Mouse (Mus musculus): Measurements from ENCODE around the gene D430041D05Rik. TPM values are rescaled to one million over a fixed set of nuclear protein-coding genes. Genes with fewer than 3 reads are reported as not detected.
"Not testable (repeated sequence)": the region's sequence is repeated elsewhere in the genome, so short reads cannot be mapped to it uniquely, and the experiment has no call there.

D430041D05Rik gene
- polyA plus RNA-seq, 1 experiment from 2014 or later: 0.18 TPM

GRCm38 (mm10) chr2:104123540-104123939, 287.3 kb downstream of the D430041D05Rik start:
- peak overlapping the region; percentile 85 for H3K9ac ChIP-seq (ENCODE audit: low read length)
- no peaks in the 10 kb centered on the region for H3K36me3 ChIP-seq (ENCODE audit: control insufficient read depth, insufficient read depth, low read length)
- no peaks in the 10 kb centered on the region for H3K9me3 ChIP-seq (replicated peaks; ENCODE audit: control insufficient read depth, low read length)
- H3K4me3 ChIP-seq (replicated peaks; ENCODE audit: low read length): peak overlapping the region; percentile 72; the same call in 1 of the 2 replicates
- 39% methylated on average over 3 of the region's 3 CpGs for WGBS
- no peaks in the 10 kb centered on the region for H3K27me3 ChIP-seq (ENCODE audit: control insufficient read depth, insufficient read depth, low read length)
- H3K27ac ChIP-seq (ENCODE audit: low read length): no peak overlapping the region
- ATAC-seq (ENCODE audit: insufficient read depth, low FRiP score): no peak
- H3K4me1 ChIP-seq (ENCODE audit: control insufficient read depth, insufficient read depth, low read length): peaks cover 13% of the 10 kb centered on the region
- peak overlapping the region; percentile 93 for H3K4me2 ChIP-seq (ENCODE audit: low read depth, low read length)

- Histone ChIP-seq H3K4me3 (replicated peaks; ENCODE audit: low read length) (peak within 1 kb of the TSS; percentile 72), H3K9ac (ENCODE audit: low read length) (peak within 1 kb of the TSS; percentile 85), H3K27me3 (ENCODE audit: control insufficient read depth, insufficient read depth, low read length) (no peaks in the 10 kb centered on the region), H3K9me3 (replicated peaks; ENCODE audit: control insufficient read depth, low read length) (no peaks in the 10 kb centered on the region), H3K27ac (ENCODE audit: low read length) (peak within 1 kb of the TSS; percentile 82), H3K36me3 (ENCODE audit: control insufficient read depth, insufficient read depth, low read length) (no peaks in the 10 kb centered on the region), H3K4me1 (ENCODE audit: control insufficient read depth, insufficient read depth, low read length) (peaks cover 13% of the 10 kb centered on the region), H3K4me2 (ENCODE audit: low read depth, low read length) (peak within 1 kb of the TSS; percentile 93)
- 1% methylated on average over 74 of the region's 74 CpGs for WGBS
- peak; percentile 95 for ATAC-seq (ENCODE audit: insufficient read depth, low FRiP score)
Measured at GRCm38 (mm10) chr2:104122505-104123378, 288.1 kb downstream of the D430041D05Rik start, which contains the start of gene A930018P22Rik. Gene A930018P22Rik (plus strand): TSS chr2:104122769.

GRCm38 (mm10) chr2:104121681-104122504, 288.9 kb downstream of the D430041D05Rik start:
- Histone ChIP-seq H3K4me3 (replicated peaks; ENCODE audit: low read length) (peak overlapping the region; percentile 72), H3K27ac (ENCODE audit: low read length) (peak overlapping the region; percentile 82), H3K36me3 (ENCODE audit: control insufficient read depth, insufficient read depth, low read length) (no peaks in the 10 kb centered on the region), H3K9me3 (replicated peaks; ENCODE audit: control insufficient read depth, low read length) (no peaks in the 10 kb centered on the region), H3K4me2 (ENCODE audit: low read depth, low read length) (peak overlapping the region; percentile 93), H3K9ac (ENCODE audit: low read length) (peak overlapping the region; percentile 85; the same call in 1 of the 2 replicates), H3K4me1 (ENCODE audit: control insufficient read depth, insufficient read depth, low read length) (peaks cover 13% of the 10 kb centered on the region), H3K27me3 (ENCODE audit: control insufficient read depth, insufficient read depth, low read length) (no peaks in the 10 kb centered on the region)
- WGBS: 58% methylated on average over 8 of the region's 8 CpGs
- ATAC-seq (ENCODE audit: insufficient read depth, low FRiP score): no peak

- Histone ChIP-seq H3K27me3 (ENCODE audit: control insufficient read depth, insufficient read depth, low read length) (no peaks in the 10 kb centered on the region), H3K27ac (ENCODE audit: low read length) (peak overlapping the region; percentile 25; the same call in 1 of the 2 replicates), H3K9me3 (replicated peaks; ENCODE audit: control insufficient read depth, low read length) (no peaks in the 10 kb centered on the region), H3K4me2 (ENCODE audit: low read depth, low read length) (no peak overlapping the region), H3K9ac (ENCODE audit: low read length) (no peak overlapping the region), H3K36me3 (ENCODE audit: control insufficient read depth, insufficient read depth, low read length) (no peaks in the 10 kb centered on the region), H3K4me3 (replicated peaks; ENCODE audit: low read length) (no peak overlapping the region), H3K4me1 (ENCODE audit: control insufficient read depth, insufficient read depth, low read length) (peaks cover 13% of the 10 kb centered on the region)
- no peak for ATAC-seq (ENCODE audit: insufficient read depth, low FRiP score)
- 45% methylated on average over 6 of the region's 6 CpGs for WGBS
Measured at GRCm38 (mm10) chr2:104120312-104120711, 290.5 kb downstream of the D430041D05Rik start.

- no peaks in the 10 kb centered on the region for H3K36me3 ChIP-seq (ENCODE audit: control insufficient read depth, insufficient read depth, low read length)
- H3K4me1 ChIP-seq (ENCODE audit: control insufficient read depth, insufficient read depth, low read length): peaks cover 13% of the 10 kb centered on the region
- no peaks in the 10 kb centered on the region for H3K27me3 ChIP-seq (ENCODE audit: control insufficient read depth, insufficient read depth, low read length)
- H3K9ac ChIP-seq (ENCODE audit: low read length): no peak overlapping the region
- no peak for ATAC-seq (ENCODE audit: insufficient read depth, low FRiP score)
- WGBS: 53% methylated on average over 1 of the region's 1 CpGs
- no peak overlapping the region for H3K4me3 ChIP-seq (replicated peaks; ENCODE audit: low read length)
- no peak overlapping the region for H3K27ac ChIP-seq (ENCODE audit: low read length)
- H3K4me2 ChIP-seq (ENCODE audit: low read depth, low read length): no peak overlapping the region
- no peaks in the 10 kb centered on the region for H3K9me3 ChIP-seq (replicated peaks; ENCODE audit: control insufficient read depth, low read length)
Measured at GRCm38 (mm10) chr2:104119097-104119496, 291.7 kb downstream of the D430041D05Rik start.

DNA sequence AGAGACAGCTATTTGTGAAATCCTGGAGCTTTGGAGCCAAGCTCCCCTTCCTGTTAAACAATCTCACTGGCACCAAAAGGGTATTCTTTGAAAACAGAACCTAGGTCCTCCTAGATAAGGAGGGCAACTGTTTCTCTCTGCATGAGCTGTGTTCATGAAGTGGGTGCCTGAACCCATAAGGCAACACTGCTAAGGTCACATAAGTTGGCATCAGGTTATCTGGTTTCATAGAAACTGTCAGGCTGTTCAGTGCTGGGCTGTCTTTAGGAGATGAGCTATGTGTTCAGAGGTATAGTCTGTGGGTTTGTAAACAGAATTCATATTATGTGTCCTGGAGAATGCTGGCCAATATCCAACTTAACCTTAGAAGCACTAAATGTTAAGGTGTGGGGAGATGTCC, 293.6 kb downstream of the D430041D05Rik start:
- H3K27me3 ChIP-seq (ENCODE audit: control insufficient read depth, insufficient read depth, low read length); H3K9ac ChIP-seq (ENCODE audit: low read length); H3K4me1 ChIP-seq (ENCODE audit: control insufficient read depth, insufficient read depth, low read length); H3K36me3 ChIP-seq (ENCODE audit: control insufficient read depth, insufficient read depth, low read length); H3K27ac ChIP-seq (ENCODE audit: low read length); H3K4me3 ChIP-seq (replicated peaks; ENCODE audit: low read length); ATAC-seq (ENCODE audit: insufficient read depth, low FRiP score); H3K4me2 ChIP-seq (ENCODE audit: low read depth, low read length); H3K9me3 ChIP-seq (replicated peaks; ENCODE audit: control insufficient read depth, low read length): not testable (repeated sequence)

- no peak for ATAC-seq (ENCODE audit: insufficient read depth, low FRiP score)
- H3K4me3 ChIP-seq (replicated peaks; ENCODE audit: low read length): no peak overlapping the region
- H3K27me3 ChIP-seq (ENCODE audit: control insufficient read depth, insufficient read depth, low read length): no peaks in the 10 kb centered on the region
- no peak overlapping the region for H3K4me2 ChIP-seq (ENCODE audit: low read depth, low read length)
- 79% methylated on average over 3 of the region's 3 CpGs for WGBS
- H3K4me1 ChIP-seq (ENCODE audit: control insufficient read depth, insufficient read depth, low read length): no peaks in the 10 kb centered on the region
- no peak overlapping the region for H3K9ac ChIP-seq (ENCODE audit: low read length)
- H3K9me3 ChIP-seq (replicated peaks; ENCODE audit: control insufficient read depth, low read length): no peaks in the 10 kb centered on the region
- no peak overlapping the region for H3K27ac ChIP-seq (ENCODE audit: low read length)
- no peaks in the 10 kb centered on the region for H3K36me3 ChIP-seq (ENCODE audit: control insufficient read depth, insufficient read depth, low read length)
Measured at GRCm38 (mm10) chr2:104114898-104115297, 295.9 kb downstream of the D430041D05Rik start.

GRCm38 (mm10) chr2:104113563-104113962, 297.2 kb downstream of the D430041D05Rik start:
- not testable (repeated sequence) for H3K4me1 ChIP-seq (ENCODE audit: control insufficient read depth, insufficient read depth, low read length); H3K27me3 ChIP-seq (ENCODE audit: control insufficient read depth, insufficient read depth, low read length); H3K4me3 ChIP-seq (replicated peaks; ENCODE audit: low read length); H3K36me3 ChIP-seq (ENCODE audit: control insufficient read depth, insufficient read depth, low read length); H3K27ac ChIP-seq (ENCODE audit: low read length); H3K9me3 ChIP-seq (replicated peaks; ENCODE audit: control insufficient read depth, low read length); H3K4me2 ChIP-seq (ENCODE audit: low read depth, low read length); H3K9ac ChIP-seq (ENCODE audit: low read length); ATAC-seq (ENCODE audit: insufficient read depth, low FRiP score)
